In the genomic region with DNA sequence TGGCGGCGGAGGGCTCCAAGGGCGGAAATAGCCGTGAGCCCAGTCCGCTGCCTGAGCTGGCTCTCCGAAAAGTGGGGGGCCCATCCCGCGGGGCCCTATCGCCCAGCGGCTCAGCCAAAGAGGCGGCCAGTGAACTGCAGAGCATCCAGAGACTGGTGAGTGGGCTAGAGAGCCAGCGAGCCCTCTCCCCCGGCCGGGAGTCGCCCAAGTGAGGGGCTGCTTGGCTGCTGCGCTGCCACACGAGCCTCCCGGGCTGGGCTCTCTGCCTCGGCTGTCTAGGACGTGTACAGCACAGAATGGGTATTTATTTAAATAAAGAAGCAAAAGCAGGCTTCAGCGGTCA, we compare ENCODE assay signal across 9 mouse cellular contexts. TPM values are rescaled to one million over a fixed set of nuclear protein-coding genes. Genes with fewer than 3 reads are reported as not detected.
DNase-seq lines count a peak whose midpoint lies in the region; ATAC-seq and TF ChIP-seq lines count a peak whose summit lies in the region.
"Had no signal": no experiment of that assay in that cellular context is flagged by ENCODE, and none has a peak within 500 bp of the region (broad histone marks: within the 10 kb centered on the region; RNA-seq: fewer than 3 reads in every experiment).

No protein-coding gene starts in this region.

- H3K4me2 ChIP-seq in forebrain, embryonic 16.5 days (ENCODE audit: low read length): 0 out of 2 replicates have a peak overlapping the region, but pooled peaks have one; percentile 2
- H3K4me2 ChIP-seq in limb, embryonic 15.5 days: peak overlapping the region; percentile 33

- no peak for TF ChIP-seq POLR2A in heart, adult 2 months (IDR thresholded peaks at IDR 0.05; ENCODE audit: insufficient read depth, low read depth, low read length)

- ATAC-seq in forebrain, embryonic 16.5 days: no peak
- ATAC-seq in limb, embryonic 15.5 days (ENCODE audit: insufficient number of reproducible peaks, low FRiP score, low TSS enrichment, low read depth): no peak
- no peak for ATAC-seq in megakaryocyte-erythroid progenitor cell, adult 5-6 weeks (replicated peaks; ENCODE audit: low FRiP score, low TSS enrichment, poor library complexity, severe bottlenecking)

- DNase-seq in heart, adult 2 months: no peak
- no peak for DNase-seq in heart, adult 8-10 months (ENCODE audit: low spot score)
- no peak for DNase-seq in left cerebral cortex, postnatal 4 days
- DNase-seq in thymus, postnatal 25 days: no peak

- intact Hi-C loops in heart, adult 2 months (cut with DNase I): loop anchor here (5.0 kb wide), 2 partner anchors 323 to 458 kb away; no protein-coding TSS in a partner anchor
- intact Hi-C loops in left cerebral cortex, postnatal 4 days (cut with DNase I): loop anchor here (5.0 to 10.0 kb wide), 2 partner anchors 313 to 456 kb away; no protein-coding TSS in a partner anchor

- H3K4me3 ChIP-seq in heart, adult 2 months: no peak overlapping the region
- H3K4me3 ChIP-seq in E14TG2a.4 (replicated peaks; ENCODE audit: low read length): peak overlapping the region; percentile 56
- H3K4me3 ChIP-seq in forebrain, embryonic 16.5 days (replicated peaks; ENCODE audit: low read length): 0 out of 2 replicates have a peak overlapping the region, but pooled peaks have one; percentile 11
- H3K4me3 ChIP-seq in limb, embryonic 15.5 days: peak overlapping the region; percentile 63

- H3K9ac ChIP-seq in heart, adult 2 months (ENCODE audit: low read depth, low read length): no peak overlapping the region
- H3K9ac ChIP-seq in forebrain, embryonic 16.5 days (replicated peaks; ENCODE audit: low read depth, low read length): no peak overlapping the region
- no peak overlapping the region for H3K9ac ChIP-seq in limb, embryonic 15.5 days

- TF ChIP-seq EP300 in heart, adult 2 months (IDR thresholded peaks at IDR 0.05; ENCODE audit: insufficient read depth, low read depth, low read length): no peak

- TF ChIP-seq CTCF in heart, adult 2 months (IDR thresholded peaks at IDR 0.05): no peak
- no peak for TF ChIP-seq CTCF in E14TG2a.4 (conservative IDR thresholded peaks at IDR 0.05; ENCODE audit: low read length)

- H3K79me2 ChIP-seq in heart, adult 2 months (replicated peaks; ENCODE audit: control insufficient read depth, insufficient read depth, low read length): no peaks in the 10 kb centered on the region

- H3K27ac ChIP-seq in heart, adult 2 months: peak overlapping the region; percentile 26
- H3K27ac ChIP-seq in forebrain, embryonic 16.5 days (ENCODE audit: low read length): no peak overlapping the region
- H3K27ac ChIP-seq in limb, embryonic 15.5 days: peak overlapping the region; percentile 29; the same call in 1 of the 2 replicates

- no peaks in the 10 kb centered on the region for H3K36me3 ChIP-seq in heart, adult 2 months (ENCODE audit: control insufficient read depth, insufficient read depth, low read length)
- no peaks in the 10 kb centered on the region for H3K36me3 ChIP-seq in E14TG2a.4 (ENCODE audit: insufficient read depth, low read length)
- H3K36me3 ChIP-seq in forebrain, embryonic 16.5 days (ENCODE audit: control insufficient read depth, insufficient read depth): no peaks in the 10 kb centered on the region
- no peaks in the 10 kb centered on the region for H3K36me3 ChIP-seq in limb, embryonic 15.5 days

- peaks cover 2% of the 10 kb centered on the region for H3K4me1 ChIP-seq in heart, adult 2 months (ENCODE audit: control insufficient read depth, insufficient read depth, low read length)
- peaks cover 53% of the 10 kb centered on the region for H3K4me1 ChIP-seq in E14TG2a.4 (replicated peaks; ENCODE audit: low read depth, low read length)
- H3K4me1 ChIP-seq in forebrain, embryonic 16.5 days (replicated peaks; ENCODE audit: control insufficient read depth, insufficient read depth, low read length): peaks cover 33% of the 10 kb centered on the region
- peaks cover 63% of the 10 kb centered on the region for H3K4me1 ChIP-seq in limb, embryonic 15.5 days

- H3K9me3 ChIP-seq in E14TG2a.4 (ENCODE audit: low read length): no peaks in the 10 kb centered on the region
- H3K9me3 ChIP-seq in forebrain, embryonic 16.5 days (ENCODE audit: control insufficient read depth, low read length): no peaks in the 10 kb centered on the region
- no peaks in the 10 kb centered on the region for H3K9me3 ChIP-seq in limb, embryonic 15.5 days

- peaks cover 15% of the 10 kb centered on the region for H3K27me3 ChIP-seq in heart, adult 2 months (ENCODE audit: control insufficient read depth, insufficient read depth, low read length)
- H3K27me3 ChIP-seq in E14TG2a.4 (ENCODE audit: insufficient read depth, low read length): peaks cover 99% of the 10 kb centered on the region
- peaks cover 78% of the 10 kb centered on the region for H3K27me3 ChIP-seq in forebrain, embryonic 16.5 days (replicated peaks; ENCODE audit: control insufficient read depth, insufficient read depth, low read length)
- peaks cover 73% of the 10 kb centered on the region for H3K27me3 ChIP-seq in limb, embryonic 15.5 days

- WGBS in heart, adult 2 months: 42% methylated on average over 21 of the region's 21 CpGs
- WGBS in forebrain, embryonic 16.5 days: under 1% methylated on average over 21 of the region's 21 CpGs
- 8% methylated on average over 21 of the region's 21 CpGs for WGBS in limb, embryonic 15.5 days

RNA-seq across cellular contexts. Expression of a gene that starts 8.4 kb away (rescaled TPM):
- 1 to 10 TPM; 5.5 to 5.7 TPM for total RNA-seq in heart, adult 2 months (2021)
- 6.9 and 7.5 TPM in 2 replicates for polyA plus RNA-seq in heart, adult 2 months (2012; rRNA removed)
- total RNA-seq in heart, adult 8-10 months (2022): 1 to 10 TPM; 4.1 to 6.6 (median 4.7) TPM
- polyA plus RNA-seq in forebrain, embryonic 16.5 days (2015; fragmentation: Nextera tagmentation; extraction: Ambion mirVana): 0.47 and 0.68 TPM in 2 replicates
- 3.4 and 4.1 TPM in 2 replicates for polyA plus RNA-seq in limb, embryonic 15.5 days (2015; fragmentation: Nextera tagmentation; extraction: Ambion mirVana)
- total RNA-seq in megakaryocyte-erythroid progenitor cell, adult 5-6 weeks (2014; fragmentation: Nextera tagmentation): not detected in 2 replicates
- total RNA-seq in megakaryocyte-erythroid progenitor cell, adult 5-6 weeks (2017): 0.19 TPM in 1 of 2 replicates, not detected in the other
- 1 to 10 TPM; 3.7 to 3.9 TPM for total RNA-seq in left cerebral cortex, postnatal 4 days (2021)
- total RNA-seq: CH12.LX had no signal

RNA-seq across cellular contexts. Expression of a gene that starts 9.4 kb away (rescaled TPM):
- total RNA-seq in heart, adult 2 months (2021): not detected
- polyA plus RNA-seq in heart, adult 2 months (2012; rRNA removed): not detected in 2 replicates
- not detected for total RNA-seq in heart, adult 8-10 months (2022)
- not detected in 2 replicates for polyA plus RNA-seq in forebrain, embryonic 16.5 days (2015; fragmentation: Nextera tagmentation; extraction: Ambion mirVana)
- not detected in 2 replicates for polyA plus RNA-seq in limb, embryonic 15.5 days (2015; fragmentation: Nextera tagmentation; extraction: Ambion mirVana)
- total RNA-seq in megakaryocyte-erythroid progenitor cell, adult 5-6 weeks (2014; fragmentation: Nextera tagmentation): not detected in 2 replicates
- not detected in 2 replicates for total RNA-seq in megakaryocyte-erythroid progenitor cell, adult 5-6 weeks (2017)
- total RNA-seq in left cerebral cortex, postnatal 4 days (2021): not detected
- total RNA-seq: CH12.LX had no signal

RNA-seq across cellular contexts. Expression of a gene that starts 45.4 kb away (rescaled TPM):
- total RNA-seq in heart, adult 2 months (2021): not detected
- 0.09 and 0.55 TPM in 2 replicates for polyA plus RNA-seq in heart, adult 2 months (2012; rRNA removed)
- not detected for total RNA-seq in heart, adult 8-10 months (2022)
- polyA plus RNA-seq in forebrain, embryonic 16.5 days (2015; fragmentation: Nextera tagmentation; extraction: Ambion mirVana): 0.23 and 0.26 TPM in 2 replicates
- 14.9 and 21.9 TPM in 2 replicates for polyA plus RNA-seq in limb, embryonic 15.5 days (2015; fragmentation: Nextera tagmentation; extraction: Ambion mirVana)
- not detected in 2 replicates for total RNA-seq in megakaryocyte-erythroid progenitor cell, adult 5-6 weeks (2014; fragmentation: Nextera tagmentation)
- 0.57 TPM in 1 of 2 replicates, not detected in the other for total RNA-seq in megakaryocyte-erythroid progenitor cell, adult 5-6 weeks (2017)
- under 1 TPM; 0.12 to 0.38 TPM for total RNA-seq in left cerebral cortex, postnatal 4 days (2021)
- total RNA-seq: CH12.LX had no signal
